Mouse (Mus musculus) Muller cell, postnatal 12 days (primary cell): ENCODE results near the gene Tmem114.
A peak's percentile ranks its signal among the peaks of the same experiment; 100 is the strongest.

Experiments used
- DNase-seq: peaks from one replicate; pipeline ENCODE4 v3.0.0-alpha.2; 2015; ENCODE audit errors: inconsistent ontology term

Tmem114 gene

DNA sequence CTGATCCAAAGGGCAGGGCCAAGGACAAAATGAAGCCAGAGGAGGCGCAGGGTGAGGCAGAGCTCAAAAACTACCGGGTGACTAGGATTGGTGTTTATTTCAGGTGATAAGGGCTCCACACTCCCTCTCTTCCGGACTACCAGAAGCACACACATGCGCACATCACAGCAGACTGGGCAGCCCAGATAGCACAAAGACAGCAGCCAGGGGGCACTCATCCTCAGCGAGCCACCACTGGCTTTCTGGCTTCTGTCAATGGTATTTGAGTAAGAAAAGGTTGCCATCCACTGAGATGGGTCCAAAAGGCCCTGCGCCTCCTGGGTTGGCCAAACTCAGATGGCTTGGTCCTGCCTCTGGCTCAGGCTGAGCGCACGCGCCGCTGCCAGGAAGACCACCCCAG, 15.7 kb downstream of the Tmem114 start:
- DNase-seq: no peak

DNA sequence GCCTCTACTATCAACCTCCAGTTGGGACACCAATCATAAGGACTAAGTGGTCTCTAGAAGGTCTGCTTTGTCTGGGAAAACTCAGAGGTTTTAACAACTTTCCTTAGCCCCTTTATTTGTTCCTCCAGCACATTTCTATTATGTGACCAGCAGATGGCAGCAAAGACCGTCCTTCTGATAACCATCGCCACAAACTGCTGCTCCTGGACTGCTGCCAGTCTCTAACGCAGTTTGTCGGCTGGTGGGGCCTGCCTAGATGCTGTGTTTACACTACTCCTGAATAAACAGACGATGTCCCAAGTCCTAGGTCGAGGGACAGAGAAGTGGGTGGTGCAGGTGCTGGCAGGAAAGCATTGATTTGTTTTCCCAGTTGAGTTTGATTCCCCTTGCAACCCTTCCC, 18.2 kb downstream of the Tmem114 start:
- DNase-seq: peak; percentile 47

GRCm38 (mm10) chr16:8402663-8403062, 22.3 kb downstream of the Tmem114 start:
- DNase-seq: no peak

DNA sequence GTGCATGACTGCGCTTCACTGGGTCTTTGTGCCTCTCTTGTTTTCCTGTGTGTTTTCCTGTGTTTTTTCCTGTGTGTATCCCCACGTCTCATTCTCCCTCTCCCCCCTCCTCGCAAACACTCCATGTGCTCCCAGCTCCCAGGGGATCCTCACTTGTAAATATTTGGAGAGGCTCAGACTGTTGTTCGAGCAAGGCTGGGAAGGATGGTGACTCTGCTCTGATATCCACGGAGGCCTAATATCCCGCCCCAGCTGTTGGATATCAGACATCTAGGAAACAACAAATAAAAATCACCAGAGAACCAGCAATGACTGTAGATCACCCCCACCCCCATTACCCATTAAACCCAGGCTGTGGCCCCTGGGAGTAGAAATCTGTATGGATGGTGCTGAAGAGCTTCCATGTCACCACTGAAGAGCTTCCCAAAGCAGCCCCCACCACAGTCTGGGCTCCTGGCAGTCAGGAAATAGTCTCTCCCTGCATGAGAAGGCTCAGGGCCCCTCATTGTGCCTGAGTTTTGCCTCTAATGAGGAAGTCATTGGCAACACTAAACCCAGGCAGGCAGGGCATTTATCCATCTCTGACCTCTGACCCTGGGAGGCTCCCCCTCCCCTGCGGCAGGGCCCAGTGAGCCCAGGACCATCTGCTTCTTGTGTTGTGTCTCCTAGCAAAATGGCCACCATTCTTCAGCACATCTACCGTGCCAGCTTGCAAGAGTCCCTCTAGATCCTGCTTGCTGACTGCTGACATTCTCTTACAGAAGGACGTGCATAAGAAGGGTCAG, 23.6 kb downstream of the Tmem114 start:
- no peak for DNase-seq

DNA sequence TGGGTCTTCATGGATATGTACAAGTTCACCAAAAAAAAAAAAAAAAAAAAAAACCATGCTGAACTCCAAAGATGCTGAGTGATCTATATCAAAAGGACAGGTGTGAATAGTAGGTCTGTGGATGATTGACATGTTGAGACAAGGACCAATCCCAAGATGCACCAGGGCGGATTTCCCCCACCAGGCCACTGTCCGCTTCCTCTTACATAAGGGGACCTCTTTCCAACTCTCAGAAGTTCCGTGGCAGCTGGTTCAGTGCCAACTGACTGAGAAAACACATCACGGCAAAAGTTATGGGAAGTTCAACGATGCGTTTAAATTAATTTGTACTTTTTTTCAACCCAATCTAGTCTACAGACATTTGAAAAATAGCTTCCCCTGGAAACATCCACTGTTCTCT, 25.1 kb downstream of the Tmem114 start:
- DNase-seq: no peak

DNA sequence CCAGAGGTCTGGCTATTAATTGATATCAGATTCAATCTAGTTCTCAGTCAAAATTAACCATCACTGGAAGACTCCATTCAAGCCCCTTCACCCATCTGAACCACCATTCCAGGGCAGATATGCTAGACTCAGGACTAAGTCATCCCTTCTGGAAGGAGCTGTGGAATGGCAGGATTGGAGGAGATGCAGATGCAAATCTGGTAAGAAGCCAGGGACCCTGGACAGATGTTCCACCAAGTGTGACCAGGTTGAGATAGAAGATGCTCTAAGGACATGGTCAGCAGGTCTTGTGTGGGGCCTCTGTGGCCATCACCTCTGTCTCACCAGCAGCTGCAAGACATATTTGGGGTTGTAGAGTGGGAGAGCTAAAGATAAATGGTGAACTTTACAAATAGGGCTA, 30.0 kb downstream of the Tmem114 start:
- no peak for DNase-seq

GRCm38 (mm10) chr16:8388491-8388890, 36.4 kb downstream of the Tmem114 start:
- DNase-seq: no peak

DNA sequence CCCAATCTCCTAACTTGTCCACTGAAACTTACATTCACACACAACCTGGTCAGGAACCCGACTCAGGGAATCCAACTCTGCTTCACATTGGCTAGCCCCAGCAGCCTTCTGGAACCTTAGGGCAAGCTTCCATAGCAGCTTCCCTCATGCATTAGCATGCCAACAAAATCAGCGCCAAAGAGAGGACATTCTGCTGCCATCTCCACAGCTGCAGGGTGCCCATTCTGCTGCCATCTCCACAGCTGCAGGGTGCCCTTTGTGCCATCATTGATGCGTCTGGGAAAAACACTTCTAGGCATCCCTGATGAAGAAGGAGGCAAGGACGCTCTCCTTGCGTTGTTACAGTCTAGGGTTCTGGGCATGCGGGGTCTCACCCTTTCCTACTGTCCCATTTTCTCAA, 38.5 kb downstream of the Tmem114 start:
- no peak for DNase-seq

DNA sequence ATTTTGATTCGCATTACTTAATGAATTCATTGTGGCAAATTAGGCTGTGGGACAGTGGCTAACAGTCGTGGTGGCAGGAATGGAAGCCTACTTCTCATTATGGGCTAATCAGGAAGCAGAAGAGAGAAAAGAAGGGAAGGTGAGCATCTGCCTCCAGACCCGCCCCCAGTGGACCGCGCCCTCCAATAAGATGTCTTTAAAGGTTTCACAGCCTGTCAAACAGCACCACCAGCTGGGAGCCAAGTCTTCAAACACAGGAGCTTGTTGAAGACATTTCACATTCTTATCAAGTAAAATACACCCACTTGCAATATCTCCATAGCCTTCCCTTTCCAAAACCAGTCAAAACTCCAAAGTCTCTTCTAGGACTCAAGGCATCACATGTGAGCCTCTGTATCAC, 39.3 kb downstream of the Tmem114 start:
- DNase-seq: no peak

DNA sequence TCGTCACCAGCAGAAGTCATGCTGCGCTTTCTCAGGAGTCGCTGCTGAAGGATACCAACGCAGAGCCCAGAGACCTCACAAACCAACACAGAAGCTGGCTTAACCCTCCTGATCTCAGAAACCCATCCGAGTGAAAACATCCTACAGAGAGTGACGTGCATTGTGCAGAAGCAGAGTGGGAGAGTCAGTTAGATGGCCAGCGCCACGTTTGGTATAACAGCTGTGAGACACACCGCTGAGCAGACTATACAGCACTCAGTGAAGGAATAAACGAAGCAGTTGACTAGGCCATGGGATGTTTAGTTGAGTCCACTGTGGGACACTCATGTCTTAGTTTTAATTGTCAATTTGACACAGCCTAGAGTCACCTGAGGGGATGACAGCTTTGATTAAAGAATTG, 40.2 kb downstream of the Tmem114 start:
- no peak for DNase-seq

- DNase-seq: no peak
These were observed 41.5 kb downstream of the Tmem114 start for GRCm38 (mm10) chr16:8383396-8383795.

- DNase-seq: no peak
These were observed 61.9 kb downstream of the Tmem114 start for GRCm38 (mm10) chr16:8363066-8363465.
